Mouse (Mus musculus) hindbrain, embryonic 11.5 days (tissue): ENCODE results near the gene Npas3. TPM values are rescaled to one million over a fixed set of nuclear protein-coding genes. Genes with fewer than 3 reads are reported as not detected.

ENCODE experiments used
- ATAC-seq: fragments of 200-750 bp; cut with Nextera tagmentation; 2 replicates; pipeline ENCODE4 v1.8.0; 2017; ENCODE audit warnings: mild to moderate bottlenecking, moderate TSS enrichment, moderate library complexity; ENCODE audit not compliant: low FRiP score
- DNase-seq: peaks from one replicate; pipeline ENCODE4 v3.0.0-alpha.2; 2015; ENCODE audit warnings: low spot score
- H3K27ac ChIP-seq: fragments of 300-500 bp; sonication (generic); 2 replicates; pipeline ENCODE4 v1.5.1; 2014; ENCODE audit warnings: mild to moderate bottlenecking, low read depth, low read length
- H3K27me3 ChIP-seq: fragments of 300-500 bp; sonication (generic); 2 replicates; pipeline ENCODE4 v1.6.1; 2014; ENCODE audit warnings: mild to moderate bottlenecking, low read length, moderate library complexity, mixed read lengths; ENCODE audit not compliant: control insufficient read depth, insufficient read depth
- H3K36me3 ChIP-seq: fragments of 300-500 bp; sonication (generic); 2 replicates; pipeline ENCODE4 v1.6.1; 2014; ENCODE audit warnings: mild to moderate bottlenecking, low read length, moderate library complexity, mixed read lengths; ENCODE audit not compliant: control insufficient read depth, insufficient read depth
- H3K4me1 ChIP-seq: fragments of 300-500 bp; sonication (generic); replicated peaks from 2 replicates; pipeline ENCODE4 v1.6.1; 2014; ENCODE audit warnings: low read length, mixed read lengths; ENCODE audit not compliant: control insufficient read depth, insufficient read depth
- H3K4me2 ChIP-seq: fragments of 300-500 bp; sonication (generic); replicated peaks from 2 replicates; pipeline ENCODE4 v1.6.1; 2014; ENCODE audit warnings: mild to moderate bottlenecking, low read depth, low read length
- H3K4me3 ChIP-seq: fragments of 300-500 bp; sonication (generic); 2 replicates; pipeline ENCODE4 v1.5.1; 2014; ENCODE audit warnings: low read depth, low read length
- H3K9ac ChIP-seq: fragments of 300-500 bp; sonication (generic); 2 replicates; pipeline ENCODE4 v1.6.1; 2014; ENCODE audit warnings: low read depth, low read length
- H3K9me3 ChIP-seq: fragments of 300-500 bp; sonication (generic); 2 replicates; pipeline ENCODE4 v1.6.1; 2016; ENCODE audit warnings: low read length; ENCODE audit not compliant: control insufficient read depth
- WGBS: fragments of 180-500 bp; shearing (Covaris S2); extraction: QIAGEN DNeasy Blood & Tissue Kit; methylation state at CpG from one replicate; pipeline ENCODE4 v1.1.7; 2014; 5-methylcytosine and 5-hydroxymethylcytosine counted together
- polyA plus RNA-seq: library from polyadenylated mRNA; unstranded; fragments of >200 nt; fragmentation: Nextera tagmentation; extraction: Ambion mirVana; gene quantifications from 2 replicates; pipeline ENCODE4 v1.2.1, GENCODE M21; 2014

Gene Npas3
- polyA plus RNA-seq, 1 experiment from 2014 or later = 19.7 TPM

- Histone ChIP-seq H3K36me3 (no peaks in the 10 kb centered on the region), H3K9ac (no peak overlapping the region), H3K27ac (no peak overlapping the region), H3K4me1 (no peaks in the 10 kb centered on the region), H3K4me3 (no peak overlapping the region), H3K27me3 (no peaks in the 10 kb centered on the region), H3K9me3 (no peaks in the 10 kb centered on the region), H3K4me2 (no peak overlapping the region)
- ATAC-seq (no peak), DNase-seq (no peak)
- 90% methylated on average over 3 of the region's 3 CpGs for WGBS
Observed at GRCm38 (mm10) chr12:53302129-53302528, 53.7 kb downstream of the Npas3 start.

DNA sequence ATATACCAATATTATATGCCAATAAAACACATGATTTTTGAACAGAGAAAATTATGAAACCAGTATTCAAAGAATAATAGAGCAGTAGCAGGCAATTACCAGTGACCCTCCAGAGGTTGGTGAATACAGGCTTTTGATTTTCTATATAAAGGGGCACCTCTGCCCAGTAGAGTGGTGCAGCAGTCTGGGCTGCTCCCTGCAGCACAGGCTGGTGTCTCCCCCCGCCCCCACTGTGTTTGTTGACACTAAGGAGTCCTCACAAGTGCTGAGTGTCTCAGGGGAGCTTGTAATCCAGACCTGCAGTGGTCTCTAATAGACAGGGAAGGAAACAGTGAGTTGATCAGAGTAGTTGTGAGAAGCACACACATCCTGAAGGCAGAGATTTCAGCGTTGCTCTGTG, 68.2 kb downstream of the Npas3 start:
- Histone ChIP-seq H3K36me3 (no peaks in the 10 kb centered on the region), H3K4me1 (no peaks in the 10 kb centered on the region), H3K4me2 (no peak overlapping the region), H3K27me3 (no peaks in the 10 kb centered on the region), H3K9ac (no peak overlapping the region), H3K4me3 (no peak overlapping the region), H3K9me3 (no peaks in the 10 kb centered on the region), H3K27ac (no peak overlapping the region)
- 38% methylated on average over 2 of the region's 2 CpGs for WGBS
- ATAC-seq = no peak
- no peak for DNase-seq

DNA sequence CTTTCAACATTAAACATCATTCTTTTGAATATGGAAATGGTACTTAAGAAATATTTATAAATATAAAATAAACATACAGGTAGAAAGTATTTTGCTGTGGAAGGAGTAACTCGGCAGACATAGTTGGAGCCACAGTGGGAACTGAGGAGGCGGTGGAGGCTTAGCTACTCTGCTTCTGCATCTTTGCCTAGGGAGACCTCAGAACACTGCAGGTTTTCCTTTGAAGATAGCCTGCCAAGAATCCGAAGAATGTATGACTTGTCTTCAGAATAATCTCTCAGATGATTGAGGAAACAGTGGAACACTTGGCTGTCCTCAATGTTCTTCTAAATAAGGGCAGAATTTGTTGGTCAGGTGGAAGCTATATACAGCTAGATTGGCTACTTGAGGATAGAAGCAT, 69.3 kb downstream of the Npas3 start:
- WGBS = 73% methylated on average over 3 of the region's 3 CpGs

GRCm38 (mm10) chr12:53320526-53320925, 72.0 kb downstream of the Npas3 start:
- no peak overlapping the region for H3K4me2 ChIP-seq
- no peak for ATAC-seq
- no peak for DNase-seq
- no peaks in the 10 kb centered on the region for H3K4me1 ChIP-seq
- H3K27ac ChIP-seq = no peak overlapping the region
- H3K27me3 ChIP-seq = no peaks in the 10 kb centered on the region
- H3K9ac ChIP-seq = no peak overlapping the region
- H3K9me3 ChIP-seq = no peaks in the 10 kb centered on the region
- no peaks in the 10 kb centered on the region for H3K36me3 ChIP-seq
- no peak overlapping the region for H3K4me3 ChIP-seq
- WGBS = 92% methylated on average over 2 of the region's 2 CpGs

More for the DNA sequence above, 69.3 kb downstream of the Npas3 start:
- H3K4me1 ChIP-seq = no peaks in the 10 kb centered on the region
- DNase-seq (no peak), ATAC-seq (no peak)
- no peak overlapping the region for H3K4me3 ChIP-seq
- no peak overlapping the region for H3K9ac ChIP-seq
- H3K36me3 ChIP-seq = no peaks in the 10 kb centered on the region
- no peaks in the 10 kb centered on the region for H3K9me3 ChIP-seq
- no peaks in the 10 kb centered on the region for H3K27me3 ChIP-seq
- H3K4me2 ChIP-seq = no peak overlapping the region
- no peak overlapping the region for H3K27ac ChIP-seq

DNA sequence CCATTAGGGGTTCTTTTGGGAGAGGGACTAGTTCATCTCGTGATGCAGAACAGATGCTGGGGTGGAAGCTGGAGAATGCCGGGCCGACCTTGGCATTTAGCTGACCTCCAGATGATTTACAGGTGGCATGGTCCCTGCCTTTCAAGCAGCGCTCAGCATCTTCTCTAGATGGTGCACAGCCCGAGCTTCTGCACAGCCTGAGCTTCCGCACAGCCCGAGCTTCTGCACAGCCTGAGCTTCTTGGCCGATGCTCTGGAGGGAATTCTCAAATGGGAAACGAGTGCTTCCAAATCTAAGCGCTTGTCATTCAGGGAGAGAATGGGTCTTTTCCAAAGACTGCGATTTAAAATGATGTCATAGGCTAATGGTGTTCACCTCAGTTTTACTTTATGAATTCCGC, 72.5 kb downstream of the Npas3 start:
- Histone ChIP-seq H3K9me3 (no peaks in the 10 kb centered on the region), H3K4me2 (no peak overlapping the region), H3K4me1 (no peaks in the 10 kb centered on the region), H3K9ac (no peak overlapping the region), H3K36me3 (no peaks in the 10 kb centered on the region), H3K27ac (no peak overlapping the region), H3K27me3 (no peaks in the 10 kb centered on the region), H3K4me3 (no peak overlapping the region)
- 84% methylated on average over 12 of the region's 12 CpGs for WGBS
- DNase-seq = no peak
- ATAC-seq = no peak

GRCm38 (mm10) chr12:53321944-53322343, 73.5 kb downstream of the Npas3 start:
- Histone ChIP-seq H3K9me3 (no peaks in the 10 kb centered on the region), H3K27ac (no peak overlapping the region), H3K36me3 (no peaks in the 10 kb centered on the region), H3K9ac (no peak overlapping the region), H3K4me1 (no peaks in the 10 kb centered on the region), H3K4me2 (no peak overlapping the region), H3K27me3 (no peaks in the 10 kb centered on the region), H3K4me3 (no peak overlapping the region)
- DNase-seq (no peak), ATAC-seq (no peak)
- WGBS = 57% methylated on average over 2 of the region's 2 CpGs

GRCm38 (mm10) chr12:53327653-53328188, 79.2 kb downstream of the Npas3 start:
- no peak overlapping the region for H3K4me3 ChIP-seq
- no peak for DNase-seq
- H3K9me3 ChIP-seq = no peaks in the 10 kb centered on the region
- no peak overlapping the region for H3K27ac ChIP-seq
- H3K27me3 ChIP-seq = no peaks in the 10 kb centered on the region
- no peak overlapping the region for H3K9ac ChIP-seq
- no peaks in the 10 kb centered on the region for H3K36me3 ChIP-seq
- H3K4me2 ChIP-seq = no peak overlapping the region
- no peaks in the 10 kb centered on the region for H3K4me1 ChIP-seq
- 35% methylated on average over 3 of the region's 3 CpGs for WGBS
- ATAC-seq = no peak

- WGBS = 35% methylated on average over 5 of the region's 5 CpGs
- DNase-seq (no peak), ATAC-seq (no peak)
- Histone ChIP-seq H3K9me3 (no peaks in the 10 kb centered on the region), H3K4me2 (no peak overlapping the region), H3K27me3 (no peaks in the 10 kb centered on the region), H3K36me3 (no peaks in the 10 kb centered on the region), H3K4me1 (no peaks in the 10 kb centered on the region), H3K4me3 (no peak overlapping the region), H3K9ac (no peak overlapping the region), H3K27ac (no peak overlapping the region)
Observed at GRCm38 (mm10) chr12:53328257-53328736, 79.8 kb downstream of the Npas3 start.

DNA sequence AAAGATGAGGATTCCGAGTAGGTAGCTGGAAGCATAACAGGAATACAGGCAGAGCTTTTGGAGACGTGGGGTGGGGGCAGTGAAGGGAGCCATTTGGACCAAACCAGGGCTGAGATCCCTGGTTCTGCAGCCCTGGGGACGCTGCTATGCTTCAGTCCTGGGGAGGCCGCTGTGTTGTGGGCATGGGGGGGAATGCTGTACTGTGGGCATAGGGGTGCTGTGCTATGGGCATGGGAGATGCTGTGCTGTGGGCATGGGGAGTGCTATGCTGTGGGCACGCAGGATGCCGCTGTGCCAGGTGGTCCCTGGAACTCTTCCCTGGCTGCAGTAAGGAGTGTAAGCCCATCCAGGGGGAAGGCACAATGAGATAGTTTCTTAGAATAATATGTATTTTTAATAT, 81.7 kb downstream of the Npas3 start:
- H3K27ac ChIP-seq = no peak overlapping the region
- WGBS = 89% methylated on average over 6 of the region's 6 CpGs
- no peak for ATAC-seq

More for the DNA sequence above, 81.7 kb downstream of the Npas3 start:
- Histone ChIP-seq H3K36me3 (no peaks in the 10 kb centered on the region), H3K27me3 (no peaks in the 10 kb centered on the region), H3K4me1 (no peaks in the 10 kb centered on the region), H3K4me2 (no peak overlapping the region), H3K9ac (no peak overlapping the region), H3K4me3 (no peak overlapping the region), H3K9me3 (no peaks in the 10 kb centered on the region)
- DNase-seq = no peak
